Mouse (Mus musculus) intestine, embryonic 15.5 days (tissue): ENCODE results near the gene Fam117b. TPM values are rescaled to one million over a fixed set of nuclear protein-coding genes. Genes with fewer than 3 reads are reported as not detected.

ENCODE experiments used
- ATAC-seq: fragments of 200-750 bp; cut with Nextera tagmentation; 2 replicates; pipeline ENCODE4 v1.8.0; 2017; ENCODE audit warnings: moderate TSS enrichment, moderate library complexity
- H3K27ac ChIP-seq: fragments of 300-500 bp; sonication (generic); 2 replicates; pipeline ENCODE4 v1.5.1; 2015; ENCODE audit warnings: mild to moderate bottlenecking, inconsistent platforms
- H3K27me3 ChIP-seq: fragments of 300-500 bp; sonication (generic); replicated peaks from 2 replicates; pipeline ENCODE4 v1.6.1; 2015; ENCODE audit warnings: inconsistent platforms
- H3K36me3 ChIP-seq: fragments of 300-500 bp; sonication (generic); 2 replicates; pipeline ENCODE4 v1.6.1; 2015; ENCODE audit warnings: inconsistent platforms
- H3K4me1 ChIP-seq: fragments of 300-500 bp; sonication (generic); replicated peaks from 2 replicates; pipeline ENCODE4 v1.6.1; 2015; ENCODE audit warnings: inconsistent platforms
- H3K4me2 ChIP-seq: fragments of 300-500 bp; sonication (generic); replicated peaks from 2 replicates; pipeline ENCODE4 v1.6.1; 2015; ENCODE audit warnings: mild to moderate bottlenecking, inconsistent platforms
- H3K4me3 ChIP-seq: fragments of 300-500 bp; sonication (generic); replicated peaks from 2 replicates; pipeline ENCODE4 v1.5.1; 2015; ENCODE audit warnings: inconsistent platforms
- H3K9ac ChIP-seq: fragments of 300-500 bp; sonication (generic); 2 replicates; pipeline ENCODE4 v1.6.1; 2015; ENCODE audit warnings: inconsistent platforms
- H3K9me3 ChIP-seq: fragments of 300-500 bp; sonication (generic); 2 replicates; pipeline ENCODE4 v1.6.1; 2016; ENCODE audit warnings: inconsistent platforms
- WGBS: fragments of 180-500 bp; shearing (Covaris S2); methylation state at CpG from one replicate; pipeline ENCODE4 v1.1.7; 2015; 5-methylcytosine and 5-hydroxymethylcytosine counted together
- polyA plus RNA-seq: library from polyadenylated mRNA; unstranded; fragments of >200 nt; fragmentation: Nextera tagmentation; extraction: Ambion mirVana; gene quantifications from 2 replicates; pipeline ENCODE4 v1.2.1, GENCODE M21; 2015

Gene Fam117b
- polyA plus RNA-seq, 1 experiment from 2014 or later = 7.8 TPM

GRCm38 (mm10) chr1:59943825-59944224 lies 31.0 kb downstream of the Fam117b start:
- Histone ChIP-seq H3K4me3 (no peak overlapping the region), H3K27me3 (no peaks in the 10 kb centered on the region), H3K4me2 (no peak overlapping the region), H3K9me3 (no peaks in the 10 kb centered on the region), H3K9ac (no peak overlapping the region), H3K4me1 (no peaks in the 10 kb centered on the region), H3K36me3 (no peaks in the 10 kb centered on the region), H3K27ac (no peak overlapping the region)
- no peak for ATAC-seq
- 40% methylated on average over 5 of the region's 5 CpGs for WGBS

- no peaks in the 10 kb centered on the region for H3K4me1 ChIP-seq
- no peak overlapping the region for H3K4me2 ChIP-seq
- no peaks in the 10 kb centered on the region for H3K9me3 ChIP-seq
- no peak for ATAC-seq
- no peak overlapping the region for H3K27ac ChIP-seq
- H3K36me3 ChIP-seq = no peaks in the 10 kb centered on the region
- H3K9ac ChIP-seq = no peak overlapping the region
- no peak overlapping the region for H3K4me3 ChIP-seq
- WGBS = 82% methylated on average over 1 of the region's 1 CpGs
- no peaks in the 10 kb centered on the region for H3K27me3 ChIP-seq
Measured at GRCm38 (mm10) chr1:59945969-59946368, 33.2 kb downstream of the Fam117b start.

- Histone ChIP-seq H3K4me2 (no peak overlapping the region), H3K27ac (no peak overlapping the region), H3K27me3 (no peaks in the 10 kb centered on the region), H3K4me1 (no peaks in the 10 kb centered on the region), H3K4me3 (no peak overlapping the region), H3K9me3 (no peaks in the 10 kb centered on the region), H3K9ac (no peak overlapping the region), H3K36me3 (no peaks in the 10 kb centered on the region)
- no peak for ATAC-seq
- 97% methylated on average over 4 of the region's 4 CpGs for WGBS
Measured at GRCm38 (mm10) chr1:59947509-59947908, 34.7 kb downstream of the Fam117b start.

- no peaks in the 10 kb centered on the region for H3K4me1 ChIP-seq
- H3K27me3 ChIP-seq = no peaks in the 10 kb centered on the region
- H3K4me2 ChIP-seq = no peak overlapping the region
- no peak for ATAC-seq
- no peak overlapping the region for H3K4me3 ChIP-seq
- H3K9ac ChIP-seq = no peak overlapping the region
- H3K27ac ChIP-seq = no peak overlapping the region
- H3K9me3 ChIP-seq = no peaks in the 10 kb centered on the region
- no peaks in the 10 kb centered on the region for H3K36me3 ChIP-seq
- WGBS = 70% methylated on average over 3 of the region's 3 CpGs
Measured at GRCm38 (mm10) chr1:59957206-59957605, 44.4 kb downstream of the Fam117b start.

- Histone ChIP-seq H3K9ac (no peak overlapping the region), H3K9me3 (no peaks in the 10 kb centered on the region), H3K36me3 (no peaks in the 10 kb centered on the region), H3K4me1 (no peaks in the 10 kb centered on the region), H3K27ac (no peak overlapping the region), H3K27me3 (no peaks in the 10 kb centered on the region), H3K4me3 (no peak overlapping the region), H3K4me2 (no peak overlapping the region)
- no peak for ATAC-seq
- WGBS = 89% methylated on average over 1 of the region's 1 CpGs
Measured at GRCm38 (mm10) chr1:59959941-59960340, 47.1 kb downstream of the Fam117b start.

GRCm38 (mm10) chr1:59966171-59966785 lies 53.5 kb downstream of the Fam117b start:
- WGBS = 63% methylated on average over 6 of the region's 6 CpGs
- Histone ChIP-seq H3K27ac (no peak overlapping the region), H3K9me3 (no peaks in the 10 kb centered on the region), H3K27me3 (no peaks in the 10 kb centered on the region), H3K4me2 (no peak overlapping the region), H3K36me3 (no peaks in the 10 kb centered on the region), H3K9ac (no peak overlapping the region), H3K4me1 (no peaks in the 10 kb centered on the region), H3K4me3 (no peak overlapping the region)
- no peak for ATAC-seq

GRCm38 (mm10) chr1:59967291-59967690 lies 54.5 kb downstream of the Fam117b start:
- Histone ChIP-seq H3K4me3 (no peak overlapping the region), H3K9me3 (no peaks in the 10 kb centered on the region), H3K27ac (no peak overlapping the region), H3K4me1 (no peaks in the 10 kb centered on the region), H3K4me2 (no peak overlapping the region), H3K27me3 (no peaks in the 10 kb centered on the region), H3K9ac (no peak overlapping the region), H3K36me3 (no peaks in the 10 kb centered on the region)
- ATAC-seq = no peak
- WGBS = 88% methylated on average over 4 of the region's 4 CpGs

- H3K4me2 ChIP-seq = no peak overlapping the region
- H3K9me3 ChIP-seq = no peaks in the 10 kb centered on the region
- no peak overlapping the region for H3K9ac ChIP-seq
- ATAC-seq = no peak
- H3K36me3 ChIP-seq = peaks cover under 1% of the 10 kb centered on the region; the same call in 1 of the 2 replicates
- no peak overlapping the region for H3K4me3 ChIP-seq
- no peaks in the 10 kb centered on the region for H3K4me1 ChIP-seq
- H3K27ac ChIP-seq = no peak overlapping the region
- no peaks in the 10 kb centered on the region for H3K27me3 ChIP-seq
Measured at GRCm38 (mm10) chr1:59986626-59987025, 73.8 kb downstream of the Fam117b start.

- no peaks in the 10 kb centered on the region for H3K9me3 ChIP-seq
- no peak overlapping the region for H3K4me3 ChIP-seq
- H3K4me1 ChIP-seq = no peaks in the 10 kb centered on the region
- H3K27ac ChIP-seq = no peak overlapping the region
- no peak overlapping the region for H3K4me2 ChIP-seq
- ATAC-seq = no peak
- no peaks in the 10 kb centered on the region for H3K27me3 ChIP-seq
- 82% methylated on average over 3 of the region's 3 CpGs for WGBS
- no peaks in the 10 kb centered on the region for H3K36me3 ChIP-seq
- H3K9ac ChIP-seq = no peak overlapping the region
Measured at GRCm38 (mm10) chr1:59987399-59988040, 74.7 kb downstream of the Fam117b start.

GRCm38 (mm10) chr1:59995646-59996045 lies 82.8 kb downstream of the Fam117b start:
- no peak overlapping the region for H3K27ac ChIP-seq
- H3K4me2 ChIP-seq = no peak overlapping the region
- H3K4me1 ChIP-seq = no peaks in the 10 kb centered on the region
- no peak overlapping the region for H3K4me3 ChIP-seq
- H3K9ac ChIP-seq = no peak overlapping the region
- no peaks in the 10 kb centered on the region for H3K36me3 ChIP-seq
- no peaks in the 10 kb centered on the region for H3K9me3 ChIP-seq
- ATAC-seq = no peak
- 52% methylated on average over 3 of the region's 3 CpGs for WGBS
- H3K27me3 ChIP-seq = no peaks in the 10 kb centered on the region

GRCm38 (mm10) chr1:59997352-59997751 lies 84.5 kb downstream of the Fam117b start:
- no peak overlapping the region for H3K4me2 ChIP-seq
- H3K9ac ChIP-seq = no peak overlapping the region
- H3K27me3 ChIP-seq = no peaks in the 10 kb centered on the region
- 49% methylated on average over 5 of the region's 5 CpGs for WGBS
- no peak for ATAC-seq
- H3K4me1 ChIP-seq = no peaks in the 10 kb centered on the region
- H3K9me3 ChIP-seq = no peaks in the 10 kb centered on the region
- no peak overlapping the region for H3K27ac ChIP-seq
- H3K36me3 ChIP-seq = no peaks in the 10 kb centered on the region
- H3K4me3 ChIP-seq = no peak overlapping the region

GRCm38 (mm10) chr1:60000319-60000718 lies 87.5 kb downstream of the Fam117b start:
- Histone ChIP-seq H3K27me3 (no peaks in the 10 kb centered on the region), H3K4me3 (no peak overlapping the region), H3K4me2 (no peak overlapping the region), H3K27ac (no peak overlapping the region), H3K36me3 (no peaks in the 10 kb centered on the region), H3K9me3 (no peaks in the 10 kb centered on the region), H3K9ac (no peak overlapping the region), H3K4me1 (no peaks in the 10 kb centered on the region)
- ATAC-seq = no peak
- 37% methylated on average over 2 of the region's 2 CpGs for WGBS

- no peak overlapping the region for H3K9ac ChIP-seq
- no peak overlapping the region for H3K4me3 ChIP-seq
- no peaks in the 10 kb centered on the region for H3K36me3 ChIP-seq
- H3K4me2 ChIP-seq = no peak overlapping the region
- ATAC-seq = no peak
- WGBS = 86% methylated on average over 10 of the region's 10 CpGs
- no peak overlapping the region for H3K27ac ChIP-seq
- H3K9me3 ChIP-seq = no peaks in the 10 kb centered on the region
- H3K27me3 ChIP-seq = no peaks in the 10 kb centered on the region
- no peaks in the 10 kb centered on the region for H3K4me1 ChIP-seq
Measured at GRCm38 (mm10) chr1:60007337-60007736, 94.5 kb downstream of the Fam117b start.
